ENCODE assay signal across 8 mouse cellular contexts in genomic region chr10:56377966-56378647, GRCm38 (mm10). TPM values are rescaled to one million over a fixed set of nuclear protein-coding genes. Genes with fewer than 3 reads are reported as not detected.
DNase-seq lines count a peak whose midpoint lies in the region; ATAC-seq lines count a peak whose summit lies in the region.

No protein-coding gene starts in this region.

- peak overlapping the region; percentile 80 for H3K4me2 ChIP-seq in forebrain, embryonic 12.5 days
- H3K4me2 ChIP-seq in intestine, embryonic 16.5 days (ENCODE audit: low read depth, low read length), result peak overlapping the region; percentile 80
- peak overlapping the region; percentile 84 for H3K4me2 ChIP-seq in stomach, embryonic 15.5 days

- peak; percentile 12 for ATAC-seq in forebrain, embryonic 12.5 days (ENCODE audit: low FRiP score)
- ATAC-seq in intestine, embryonic 16.5 days, result peak; percentile 30
- ATAC-seq in stomach, embryonic 15.5 days (ENCODE audit: insufficient read depth, low FRiP score, low read depth), result no peak

- peaks cover 13% of the 10 kb centered on the region for H3K4me1 ChIP-seq in forebrain, embryonic 12.5 days
- H3K4me1 ChIP-seq in intestine, embryonic 16.5 days (ENCODE audit: control insufficient read depth, insufficient read depth, low read length), result no peaks in the 10 kb centered on the region
- H3K4me1 ChIP-seq in stomach, embryonic 15.5 days, result no peaks in the 10 kb centered on the region

- intact Hi-C loops in left cerebral cortex, postnatal 4 days (cut with DNase I), result loop anchor here (10.0 kb wide), 1 partner anchor 1067 kb away; no protein-coding TSS in a partner anchor

- H3K36me3 ChIP-seq in forebrain, embryonic 12.5 days (replicated peaks), result no peaks in the 10 kb centered on the region
- no peaks in the 10 kb centered on the region for H3K36me3 ChIP-seq in intestine, embryonic 16.5 days (ENCODE audit: control insufficient read depth, insufficient read depth, low read length)
- H3K36me3 ChIP-seq in stomach, embryonic 15.5 days, result no peaks in the 10 kb centered on the region

- no peaks in the 10 kb centered on the region for H3K9me3 ChIP-seq in forebrain, embryonic 12.5 days
- H3K9me3 ChIP-seq in intestine, embryonic 16.5 days (ENCODE audit: control insufficient read depth, low read length), result no peaks in the 10 kb centered on the region
- H3K9me3 ChIP-seq in stomach, embryonic 15.5 days, result no peaks in the 10 kb centered on the region

- peak overlapping the region; percentile 58 for H3K4me3 ChIP-seq in forebrain, embryonic 12.5 days (replicated peaks)
- peak overlapping the region; percentile 60 for H3K4me3 ChIP-seq in intestine, embryonic 16.5 days (ENCODE audit: low read length)
- peak overlapping the region; percentile 64 for H3K4me3 ChIP-seq in stomach, embryonic 15.5 days (replicated peaks)

- peak; percentile 10 for DNase-seq in left cerebral cortex, postnatal 4 days
- DNase-seq in left cerebral cortex, adult 11 months (ENCODE audit: low spot score), result no peak
- peak; percentile 47 for DNase-seq in adrenal gland, adult 2 months
- DNase-seq in lung, postnatal 10 days, result peak; percentile 10
- DNase-seq in spleen, postnatal 36 days (ENCODE audit: low spot score in 2 of 2), result no peak

- under 1% methylated on average over 25 of the region's 25 CpGs for WGBS in forebrain, embryonic 12.5 days
- under 1% methylated on average over 25 of the region's 25 CpGs for WGBS in intestine, embryonic 16.5 days
- WGBS in stomach, embryonic 15.5 days, result under 1% methylated on average over 25 of the region's 25 CpGs

- H3K27me3 ChIP-seq in forebrain, embryonic 12.5 days, result 0 out of 2 replicates have a peak, but pooled peaks cover 4% of the 10 kb centered on the region
- no peaks in the 10 kb centered on the region for H3K27me3 ChIP-seq in intestine, embryonic 16.5 days (replicated peaks; ENCODE audit: control insufficient read depth, insufficient read depth, low read length)
- H3K27me3 ChIP-seq in stomach, embryonic 15.5 days (replicated peaks), result no peaks in the 10 kb centered on the region

- H3K9ac ChIP-seq in forebrain, embryonic 12.5 days, result peak overlapping the region; percentile 72
- H3K9ac ChIP-seq in intestine, embryonic 16.5 days (ENCODE audit: low read depth, low read length), result peak overlapping the region; percentile 66
- H3K9ac ChIP-seq in stomach, embryonic 15.5 days, result peak overlapping the region; percentile 50

- peak overlapping the region; percentile 80 for H3K27ac ChIP-seq in forebrain, embryonic 12.5 days
- 0 out of 2 replicates have a peak overlapping the region, but pooled peaks have one; percentile 4 for H3K27ac ChIP-seq in intestine, embryonic 16.5 days (ENCODE audit: low read length)
- H3K27ac ChIP-seq in stomach, embryonic 15.5 days, result peak overlapping the region; percentile 75

RNA-seq across cellular contexts. Expression of gene Gja1, which starts 1.0 kb away (rescaled TPM):
- total RNA-seq in left cerebral cortex, postnatal 4 days (2021), result 100 to 1,000 TPM; 108 to 111 TPM
- 100 to 1,000 TPM; 164 to 450 TPM for total RNA-seq in adrenal gland, adult 2 months (2021)
- polyA plus RNA-seq in adrenal gland, adult 2 months (2012; rRNA removed), result 15.2 and 26.8 TPM in 2 replicates
- polyA plus RNA-seq in forebrain, embryonic 12.5 days (2016; fragmentation: Nextera tagmentation; extraction: Ambion mirVana), result 113 and 129 TPM in 2 replicates
- polyA plus RNA-seq in intestine, embryonic 16.5 days (2015; fragmentation: Nextera tagmentation; extraction: Ambion mirVana), result 32.3 and 32.6 TPM in 2 replicates
- 63.6 and 77.9 TPM in 2 replicates for polyA plus RNA-seq in stomach, embryonic 15.5 days (2015; fragmentation: Nextera tagmentation; extraction: Ambion mirVana)

Comparison
In these comparisons a context has a peak if more than half of its experiments do, and no peak if none do; other contexts are left out.
1. DNase-seq: peak in left cerebral cortex, postnatal 4 days (single experiment), adrenal gland, adult 2 months (single experiment) and lung, postnatal 10 days (single experiment); none in left cerebral cortex, adult 11 months (single experiment) and spleen, postnatal 36 days (0 of 2).
2. H3K27ac ChIP-seq: peak in every context shown above with its lines; median percentile 80 in forebrain, embryonic 12.5 days; 75 in stomach, embryonic 15.5 days; 4 in intestine, embryonic 16.5 days.
3. Peak in every context shown above with its lines, with median percentiles within 50 percentile points of each other: H3K4me2 ChIP-seq, H3K4me3 ChIP-seq and H3K9ac ChIP-seq.